Mouse (Mus musculus): Measurements from ENCODE around the gene Ssr3. TPM values are rescaled to one million over a fixed set of nuclear protein-coding genes. Genes with fewer than 3 reads are reported as not detected.

Ssr3 gene
- total and polyA plus RNA-seq, 2 experiments, result 74.4 to 172 TPM

GRCm38 (mm10) chr3:65358841-65359240 lies 33.6 kb downstream of the Ssr3 start:
- 94% methylated on average over 2 of the region's 2 CpGs for WGBS
- Histone ChIP-seq H3K4me3 (ENCODE audit: insufficient read depth, low read depth, low read length) (no peak overlapping the region), H3K4me1 (ENCODE audit: control insufficient read depth, insufficient read depth, low read length) (peaks cover 16% of the 10 kb centered on the region), H3K27me3 (ENCODE audit: control insufficient read depth, insufficient read depth, low read length) (no peaks in the 10 kb centered on the region), H3K9ac (ENCODE audit: low read depth, low read length) (no peak overlapping the region), H3K79me2 (ENCODE audit: control insufficient read depth, insufficient read depth, low read length) (no peaks in the 10 kb centered on the region), H3K27ac (replicated peaks; ENCODE audit: insufficient read depth, low read depth, low read length) (no peak overlapping the region), H3K36me3 (ENCODE audit: control insufficient read depth, insufficient read depth, low read length) (no peaks in the 10 kb centered on the region)
- TF ChIP-seq POLR2A (IDR thresholded peaks at IDR 0.05; ENCODE audit: extremely low read depth, insufficient read depth, low read length), result no peak
- no peak for TF ChIP-seq CTCF (IDR thresholded peaks at IDR 0.05; ENCODE audit: low read depth, low read length)
- no peak for DNase-seq (ENCODE audit: extremely low read depth, low read depth, low spot score)

DNA sequence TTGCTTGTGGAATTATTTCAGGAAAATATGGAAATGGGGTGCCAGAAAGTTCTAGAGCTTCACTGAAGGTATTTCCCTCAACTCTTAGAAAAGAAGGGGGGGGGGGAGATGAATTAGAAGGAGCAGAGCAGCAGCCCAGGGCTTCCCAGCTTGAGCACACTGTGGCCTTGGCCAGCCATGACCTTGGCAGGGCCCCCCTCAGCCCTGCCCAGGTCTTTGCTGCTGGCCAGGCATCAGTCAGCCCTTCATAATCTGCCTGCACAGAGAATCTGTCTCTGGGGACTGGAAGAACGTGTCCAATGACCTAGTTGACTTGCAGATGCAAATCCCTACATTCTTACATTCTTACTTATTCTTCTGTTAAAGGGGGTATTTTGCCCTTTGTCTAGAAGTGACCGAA lies 34.1 kb downstream of the Ssr3 start:
- 54% methylated on average over 2 of the region's 2 CpGs for WGBS
- H3K36me3 ChIP-seq (ENCODE audit: control insufficient read depth, insufficient read depth, low read length), result no peaks in the 10 kb centered on the region
- peaks cover 13% of the 10 kb centered on the region for H3K4me1 ChIP-seq (ENCODE audit: control insufficient read depth, insufficient read depth, low read length)
- no peak overlapping the region for H3K9ac ChIP-seq (ENCODE audit: low read depth, low read length)
- DNase-seq (ENCODE audit: extremely low read depth, low read depth, low spot score), result peak; percentile 53
- no peaks in the 10 kb centered on the region for H3K79me2 ChIP-seq (ENCODE audit: control insufficient read depth, insufficient read depth, low read length)
- peak overlapping the region; percentile 12 for H3K27ac ChIP-seq (replicated peaks; ENCODE audit: insufficient read depth, low read depth, low read length)
- TF ChIP-seq CTCF (IDR thresholded peaks at IDR 0.05; ENCODE audit: low read depth, low read length), result no peak
- TF ChIP-seq POLR2A (IDR thresholded peaks at IDR 0.05; ENCODE audit: extremely low read depth, insufficient read depth, low read length), result no peak
- no peak overlapping the region for H3K4me3 ChIP-seq (ENCODE audit: insufficient read depth, low read depth, low read length)
- H3K27me3 ChIP-seq (ENCODE audit: control insufficient read depth, insufficient read depth, low read length), result no peaks in the 10 kb centered on the region

- DNase-seq (ENCODE audit: extremely low read depth, low read depth, low spot score), result no peak
- Histone ChIP-seq H3K9ac (ENCODE audit: low read depth, low read length) (0 out of 2 replicates have a peak overlapping the region, but pooled peaks have one; percentile 33), H3K27ac (replicated peaks; ENCODE audit: insufficient read depth, low read depth, low read length) (no peak overlapping the region), H3K4me3 (ENCODE audit: insufficient read depth, low read depth, low read length) (no peak overlapping the region), H3K36me3 (ENCODE audit: control insufficient read depth, insufficient read depth, low read length) (no peaks in the 10 kb centered on the region), H3K79me2 (ENCODE audit: control insufficient read depth, insufficient read depth, low read length) (no peaks in the 10 kb centered on the region), H3K27me3 (ENCODE audit: control insufficient read depth, insufficient read depth, low read length) (no peaks in the 10 kb centered on the region), H3K4me1 (ENCODE audit: control insufficient read depth, insufficient read depth, low read length) (peaks cover 12% of the 10 kb centered on the region)
- 19% methylated on average over 6 of the region's 6 CpGs for WGBS
- TF ChIP-seq CTCF (IDR thresholded peaks at IDR 0.05; ENCODE audit: low read depth, low read length) (no peak), POLR2A (IDR thresholded peaks at IDR 0.05; ENCODE audit: extremely low read depth, insufficient read depth, low read length) (no peak)
These were observed 36.9 kb downstream of the Ssr3 start for GRCm38 (mm10) chr3:65355479-65355878.

GRCm38 (mm10) chr3:65353263-65354037 lies 39.0 kb downstream of the Ssr3 start:
- Histone ChIP-seq H3K4me1 (ENCODE audit: control insufficient read depth, insufficient read depth, low read length) (peaks cover 12% of the 10 kb centered on the region), H3K4me3 (ENCODE audit: insufficient read depth, low read depth, low read length) (no peak overlapping the region), H3K79me2 (ENCODE audit: control insufficient read depth, insufficient read depth, low read length) (no peaks in the 10 kb centered on the region), H3K27ac (replicated peaks; ENCODE audit: insufficient read depth, low read depth, low read length) (no peak overlapping the region), H3K9ac (ENCODE audit: low read depth, low read length) (no peak overlapping the region), H3K27me3 (ENCODE audit: control insufficient read depth, insufficient read depth, low read length) (no peaks in the 10 kb centered on the region), H3K36me3 (ENCODE audit: control insufficient read depth, insufficient read depth, low read length) (no peaks in the 10 kb centered on the region)
- 77% methylated on average over 10 of the region's 10 CpGs for WGBS
- no peak for DNase-seq (ENCODE audit: extremely low read depth, low read depth, low spot score)
- TF ChIP-seq POLR2A (IDR thresholded peaks at IDR 0.05; ENCODE audit: extremely low read depth, insufficient read depth, low read length), result no peak
- no peak for TF ChIP-seq CTCF (IDR thresholded peaks at IDR 0.05; ENCODE audit: low read depth, low read length)

- H3K4me3 ChIP-seq (ENCODE audit: insufficient read depth, low read depth, low read length), result no peak overlapping the region
- no peak overlapping the region for H3K9ac ChIP-seq (ENCODE audit: low read depth, low read length)
- no peaks in the 10 kb centered on the region for H3K27me3 ChIP-seq (ENCODE audit: control insufficient read depth, insufficient read depth, low read length)
- no peak for DNase-seq (ENCODE audit: extremely low read depth, low read depth, low spot score)
- H3K79me2 ChIP-seq (ENCODE audit: control insufficient read depth, insufficient read depth, low read length), result no peaks in the 10 kb centered on the region
- TF ChIP-seq POLR2A (IDR thresholded peaks at IDR 0.05; ENCODE audit: extremely low read depth, insufficient read depth, low read length) (no peak), CTCF (IDR thresholded peaks at IDR 0.05; ENCODE audit: low read depth, low read length) (peak; percentile 50)
- H3K4me1 ChIP-seq (ENCODE audit: control insufficient read depth, insufficient read depth, low read length), result peaks cover 9% of the 10 kb centered on the region
- WGBS, result 46% methylated on average over 4 of the region's 4 CpGs
- no peaks in the 10 kb centered on the region for H3K36me3 ChIP-seq (ENCODE audit: control insufficient read depth, insufficient read depth, low read length)
- H3K27ac ChIP-seq (replicated peaks; ENCODE audit: insufficient read depth, low read depth, low read length), result no peak overlapping the region
These were observed 39.9 kb downstream of the Ssr3 start for GRCm38 (mm10) chr3:65352278-65353127.
